Mouse (Mus musculus): Measurements from ENCODE around the gene Proser3. TPM values are rescaled to one million over a fixed set of nuclear protein-coding genes. Genes with fewer than 3 reads are reported as not detected.

Proser3 gene
- polyA plus RNA-seq, 1 experiment from 2014 or later = 20.0 TPM

DNA sequence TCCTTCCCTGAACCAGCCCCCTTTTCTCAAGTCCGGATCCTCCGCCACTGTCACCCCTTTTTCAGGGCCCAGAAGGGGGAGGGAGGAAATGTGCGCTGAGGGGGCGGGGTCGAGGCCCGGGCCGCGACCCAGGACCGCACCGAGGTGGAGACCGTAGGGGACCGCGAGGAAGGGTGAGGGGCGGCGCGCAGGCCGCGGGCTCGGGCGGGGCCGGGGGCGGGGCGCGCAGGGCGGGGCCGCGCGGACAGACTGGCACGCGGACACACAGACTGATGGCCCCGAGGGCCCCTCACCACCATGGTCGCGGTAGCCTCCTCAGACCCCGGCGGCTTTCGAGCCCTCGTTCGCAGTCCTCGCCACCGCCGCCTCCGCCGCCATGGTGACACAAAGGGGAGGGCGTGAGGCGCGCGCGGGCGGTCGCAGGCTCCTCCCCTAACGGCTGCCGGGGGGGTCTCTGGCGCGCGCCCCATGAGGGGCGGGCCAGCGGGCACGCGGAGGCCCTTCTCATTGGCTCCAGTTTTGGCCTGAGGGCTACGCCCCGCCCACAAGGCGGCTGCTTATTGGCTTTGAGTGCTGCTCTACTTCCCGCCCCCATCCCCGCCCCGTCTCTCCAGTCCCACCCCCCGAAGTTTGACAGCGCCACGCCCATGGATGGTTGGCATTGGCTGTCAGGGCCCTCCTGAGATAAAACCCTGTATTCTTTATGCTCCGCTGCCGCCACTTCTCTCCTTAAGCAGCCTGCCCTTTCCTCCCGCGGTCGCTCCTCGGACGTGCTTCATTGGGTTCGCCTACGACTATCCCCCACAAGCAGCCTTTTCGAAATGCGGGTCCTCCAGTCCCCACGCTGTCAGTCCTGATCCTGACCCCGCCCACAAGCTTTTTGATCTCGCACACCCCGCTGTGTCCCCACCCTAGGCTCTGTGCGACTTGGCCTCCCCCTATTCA lies 17.2 kb downstream of the Proser3 start, which contains the start of gene Arhgap33:
Arhgap33 (minus strand) TSS at position 428 of the 945 bp plus-strand sequence.
- Histone ChIP-seq H3K4me3 (ENCODE audit: low read depth, low read length) (peak within 1 kb of the TSS; percentile 46), H3K27me3 (ENCODE audit: control insufficient read depth, insufficient read depth, low read length) (no peaks in the 10 kb centered on the region), H3K36me3 (ENCODE audit: control insufficient read depth, insufficient read depth, low read length) (peaks cover 2% of the 10 kb centered on the region), H3K27ac (replicated peaks; ENCODE audit: low read depth, low read length) (no peak within 1 kb of the TSS), H3K9me3 (ENCODE audit: control insufficient read depth, low read length) (no peaks in the 10 kb centered on the region), H3K4me2 (ENCODE audit: low read depth, severe bottlenecking) (peak within 1 kb of the TSS; percentile 84), H3K9ac (ENCODE audit: low read length) (peak within 1 kb of the TSS; percentile 78), H3K4me1 (ENCODE audit: control insufficient read depth, insufficient read depth, low read length) (peaks cover 12% of the 10 kb centered on the region; the same call in 1 of the 2 replicates)
- peak; percentile 97 for DNase-seq (ENCODE audit: low spot score)
- peak; percentile 87 for ATAC-seq (ENCODE audit: insufficient number of reproducible peaks, low FRiP score, low TSS enrichment, low read depth)
- WGBS = under 1% methylated on average over 49 of the region's 84 CpGs

DNA sequence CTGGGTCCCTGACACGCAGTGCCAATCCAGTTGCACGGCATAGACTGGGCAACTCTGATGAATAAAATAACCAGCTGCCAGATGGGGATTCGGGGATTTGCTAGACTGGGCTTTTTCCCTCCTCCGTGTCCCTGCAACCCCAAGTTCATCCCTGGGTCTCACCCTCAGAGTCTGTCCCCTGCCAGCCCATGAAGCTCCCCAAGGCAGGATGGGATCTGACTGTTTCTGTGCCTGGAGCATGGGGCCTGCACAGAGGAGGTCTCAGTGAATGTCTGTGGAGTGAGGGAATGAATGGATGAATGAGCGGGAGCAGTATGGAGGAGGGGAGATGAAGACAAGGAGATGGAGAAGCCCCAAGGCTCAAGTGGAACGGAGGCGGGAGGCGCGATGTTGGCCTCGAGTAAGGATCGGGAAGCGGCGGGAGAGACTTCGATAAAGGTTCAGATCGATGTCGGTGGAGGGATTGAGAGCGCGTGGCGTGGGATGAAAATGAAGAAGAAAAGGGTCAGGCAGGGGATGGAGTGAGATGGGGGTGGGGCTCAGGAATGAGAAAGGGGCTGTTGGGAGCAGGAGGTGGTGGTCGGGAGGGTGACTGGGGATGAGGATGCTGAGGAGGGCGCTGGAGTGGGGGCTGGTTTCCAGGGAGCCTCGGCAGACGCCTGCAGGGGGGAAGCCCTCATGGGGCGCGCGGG lies 18.0 kb downstream of the Proser3 start:
- H3K9me3 ChIP-seq (ENCODE audit: control insufficient read depth, low read length) = no peaks in the 10 kb centered on the region
- H3K27me3 ChIP-seq (ENCODE audit: control insufficient read depth, insufficient read depth, low read length) = no peaks in the 10 kb centered on the region
- H3K9ac ChIP-seq (ENCODE audit: low read length) = peak overlapping the region; percentile 78
- peaks cover 12% of the 10 kb centered on the region; the same call in 1 of the 2 replicates for H3K4me1 ChIP-seq (ENCODE audit: control insufficient read depth, insufficient read depth, low read length)
- H3K4me2 ChIP-seq (ENCODE audit: low read depth, severe bottlenecking) = peak overlapping the region; percentile 84
- DNase-seq (ENCODE audit: low spot score) (no peak), ATAC-seq (ENCODE audit: insufficient number of reproducible peaks, low FRiP score, low TSS enrichment, low read depth) (no peak)
- peaks cover 8% of the 10 kb centered on the region for H3K36me3 ChIP-seq (ENCODE audit: control insufficient read depth, insufficient read depth, low read length)
- 8% methylated on average over 26 of the region's 26 CpGs for WGBS
- H3K27ac ChIP-seq (replicated peaks; ENCODE audit: low read depth, low read length) = no peak overlapping the region
- H3K4me3 ChIP-seq (ENCODE audit: low read depth, low read length) = peak overlapping the region; percentile 46

DNA sequence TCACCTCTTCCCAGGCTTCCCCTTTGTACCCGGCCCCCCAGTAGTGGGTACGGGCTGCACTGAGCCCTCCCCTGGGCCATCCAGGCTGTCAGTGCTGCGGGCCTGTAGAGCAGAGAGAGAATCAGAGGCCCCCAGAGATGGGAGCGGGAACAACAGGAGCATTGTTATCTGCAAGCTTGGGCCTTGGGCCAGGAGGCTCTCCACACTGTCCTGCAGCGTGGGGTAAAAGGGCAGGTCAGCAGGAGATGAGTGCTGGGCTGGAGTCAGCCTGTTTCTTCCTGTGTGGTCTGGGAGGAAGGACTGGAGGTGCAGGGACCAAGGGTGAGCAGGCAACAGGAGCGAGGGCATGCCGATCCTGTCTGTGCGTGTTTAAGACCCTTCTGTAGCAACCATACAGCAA lies 19.2 kb downstream of the Proser3 start:
- no peak overlapping the region for H3K4me3 ChIP-seq (ENCODE audit: low read depth, low read length)
- H3K4me2 ChIP-seq (ENCODE audit: low read depth, severe bottlenecking) = no peak overlapping the region
- no peaks in the 10 kb centered on the region for H3K27me3 ChIP-seq (ENCODE audit: control insufficient read depth, insufficient read depth, low read length)
- H3K9me3 ChIP-seq (ENCODE audit: control insufficient read depth, low read length) = no peaks in the 10 kb centered on the region
- no peak overlapping the region for H3K27ac ChIP-seq (replicated peaks; ENCODE audit: low read depth, low read length)
- peaks cover 17% of the 10 kb centered on the region for H3K36me3 ChIP-seq (ENCODE audit: control insufficient read depth, insufficient read depth, low read length)
- ATAC-seq (ENCODE audit: insufficient number of reproducible peaks, low FRiP score, low TSS enrichment, low read depth) (no peak), DNase-seq (ENCODE audit: low spot score) (no peak)
- H3K9ac ChIP-seq (ENCODE audit: low read length) = 0 out of 2 replicates have a peak overlapping the region, but pooled peaks have one; percentile 23
- H3K4me1 ChIP-seq (ENCODE audit: control insufficient read depth, insufficient read depth, low read length) = peaks cover 12% of the 10 kb centered on the region; the same call in 1 of the 2 replicates
- WGBS = 55% methylated on average over 8 of the region's 8 CpGs

DNA sequence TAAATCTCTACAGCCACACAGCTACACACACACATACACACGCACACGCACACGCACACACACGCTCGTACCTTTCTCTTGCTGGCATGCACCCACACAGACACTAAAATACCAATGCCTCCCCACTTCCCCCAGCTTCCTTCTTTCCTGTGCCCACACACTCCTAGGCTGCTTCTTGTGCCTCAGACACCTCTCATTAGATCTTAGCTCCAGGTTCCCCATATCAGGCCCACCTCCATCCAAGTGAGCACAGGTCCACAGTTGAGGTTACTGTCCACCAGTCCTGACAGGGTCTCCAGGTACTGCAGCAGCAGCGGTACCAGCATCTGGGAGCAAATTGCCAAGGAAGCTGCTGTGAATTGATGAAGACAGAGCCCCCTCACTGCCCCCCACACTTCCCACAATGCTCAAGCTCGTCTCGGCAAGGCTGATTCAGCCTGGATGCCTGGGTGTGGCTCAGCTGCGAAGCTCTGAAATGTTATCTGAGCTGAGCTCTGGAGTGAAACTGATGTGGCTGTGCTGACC lies 20.7 kb downstream of the Proser3 start:
- ATAC-seq (ENCODE audit: insufficient number of reproducible peaks, low FRiP score, low TSS enrichment, low read depth) (no peak), DNase-seq (ENCODE audit: low spot score) (no peak)
- Histone ChIP-seq H3K4me1 (ENCODE audit: control insufficient read depth, insufficient read depth, low read length) (peaks cover 18% of the 10 kb centered on the region; the same call in 1 of the 2 replicates), H3K4me2 (ENCODE audit: low read depth, severe bottlenecking) (no peak overlapping the region), H3K4me3 (ENCODE audit: low read depth, low read length) (no peak overlapping the region), H3K9me3 (ENCODE audit: control insufficient read depth, low read length) (no peaks in the 10 kb centered on the region), H3K9ac (ENCODE audit: low read length) (no peak overlapping the region), H3K27me3 (ENCODE audit: control insufficient read depth, insufficient read depth, low read length) (no peaks in the 10 kb centered on the region), H3K27ac (replicated peaks; ENCODE audit: low read depth, low read length) (no peak overlapping the region), H3K36me3 (ENCODE audit: control insufficient read depth, insufficient read depth, low read length) (peaks cover 20% of the 10 kb centered on the region)
- WGBS = 85% methylated on average over 9 of the region's 9 CpGs

DNA sequence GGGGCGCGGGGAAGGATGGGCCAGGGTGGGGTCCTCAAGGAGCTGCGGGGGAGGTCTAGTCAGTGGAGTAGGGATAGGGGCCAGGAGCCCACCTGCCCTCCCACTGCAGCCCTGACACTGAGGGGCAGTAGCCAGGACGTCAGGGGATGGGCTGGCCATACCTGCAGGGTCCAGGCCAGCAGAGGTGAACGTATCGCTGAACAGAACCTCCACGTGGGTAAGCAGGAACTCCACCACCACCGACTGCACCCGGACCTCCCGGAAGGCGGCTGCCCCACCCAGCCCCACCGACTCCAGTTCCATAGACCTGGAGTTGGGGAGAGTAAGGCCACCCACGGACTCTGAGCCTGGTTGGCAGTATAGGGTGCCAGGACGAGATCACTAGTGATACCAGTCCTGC lies 25.1 kb downstream of the Proser3 start:
- no peak overlapping the region for H3K9ac ChIP-seq (ENCODE audit: low read length)
- H3K27me3 ChIP-seq (ENCODE audit: control insufficient read depth, insufficient read depth, low read length) = no peaks in the 10 kb centered on the region
- no peaks in the 10 kb centered on the region for H3K9me3 ChIP-seq (ENCODE audit: control insufficient read depth, low read length)
- no peak overlapping the region for H3K4me2 ChIP-seq (ENCODE audit: low read depth, severe bottlenecking)
- DNase-seq (ENCODE audit: low spot score) (no peak), ATAC-seq (ENCODE audit: insufficient number of reproducible peaks, low FRiP score, low TSS enrichment, low read depth) (no peak)
- WGBS = 82% methylated on average over 14 of the region's 14 CpGs
- no peak overlapping the region for H3K4me3 ChIP-seq (ENCODE audit: low read depth, low read length)
- no peak overlapping the region for H3K27ac ChIP-seq (replicated peaks; ENCODE audit: low read depth, low read length)
- 0 out of 2 replicates have a peak, but pooled peaks cover 9% of the 10 kb centered on the region for H3K4me1 ChIP-seq (ENCODE audit: control insufficient read depth, insufficient read depth, low read length)
- H3K36me3 ChIP-seq (ENCODE audit: control insufficient read depth, insufficient read depth, low read length) = peaks cover 25% of the 10 kb centered on the region

DNA sequence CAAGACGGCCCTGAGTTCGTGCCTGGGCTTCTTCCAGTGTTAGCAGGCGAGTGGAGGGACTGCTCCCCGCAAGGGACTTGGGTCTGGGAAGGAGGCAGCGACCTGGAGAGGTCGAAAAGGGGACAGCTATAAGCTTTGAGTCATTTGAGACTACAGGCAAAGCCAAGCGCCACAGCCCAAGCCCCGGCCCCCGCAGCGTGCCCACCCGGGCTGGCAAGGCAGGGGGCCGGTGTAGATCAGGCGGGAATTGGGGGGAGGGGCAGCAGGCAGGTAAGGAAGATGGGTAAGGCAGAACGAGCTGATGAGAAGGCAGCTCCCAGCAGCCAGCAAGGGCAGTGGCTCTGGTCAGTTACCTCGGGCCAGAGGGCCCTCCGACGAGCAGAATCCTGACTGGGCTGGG lies 25.7 kb downstream of the Proser3 start:
- H3K4me3 ChIP-seq (ENCODE audit: low read depth, low read length) = 0 out of 2 replicates have a peak overlapping the region, but pooled peaks have one; percentile 0
- H3K36me3 ChIP-seq (ENCODE audit: control insufficient read depth, insufficient read depth, low read length) = peaks cover 25% of the 10 kb centered on the region
- H3K27me3 ChIP-seq (ENCODE audit: control insufficient read depth, insufficient read depth, low read length) = no peaks in the 10 kb centered on the region
- WGBS = 22% methylated on average over 17 of the region's 17 CpGs
- DNase-seq (ENCODE audit: low spot score) (no peak), ATAC-seq (ENCODE audit: insufficient number of reproducible peaks, low FRiP score, low TSS enrichment, low read depth) (no peak)
- H3K4me2 ChIP-seq (ENCODE audit: low read depth, severe bottlenecking) = 0 out of 2 replicates have a peak overlapping the region, but pooled peaks have one; percentile 10
- H3K9ac ChIP-seq (ENCODE audit: low read length) = no peak overlapping the region; the same call in 1 of the 2 replicates
- no peaks in the 10 kb centered on the region for H3K9me3 ChIP-seq (ENCODE audit: control insufficient read depth, low read length)
- 0 out of 2 replicates have a peak, but pooled peaks cover 9% of the 10 kb centered on the region for H3K4me1 ChIP-seq (ENCODE audit: control insufficient read depth, insufficient read depth, low read length)
- H3K27ac ChIP-seq (replicated peaks; ENCODE audit: low read depth, low read length) = no peak overlapping the region

DNA sequence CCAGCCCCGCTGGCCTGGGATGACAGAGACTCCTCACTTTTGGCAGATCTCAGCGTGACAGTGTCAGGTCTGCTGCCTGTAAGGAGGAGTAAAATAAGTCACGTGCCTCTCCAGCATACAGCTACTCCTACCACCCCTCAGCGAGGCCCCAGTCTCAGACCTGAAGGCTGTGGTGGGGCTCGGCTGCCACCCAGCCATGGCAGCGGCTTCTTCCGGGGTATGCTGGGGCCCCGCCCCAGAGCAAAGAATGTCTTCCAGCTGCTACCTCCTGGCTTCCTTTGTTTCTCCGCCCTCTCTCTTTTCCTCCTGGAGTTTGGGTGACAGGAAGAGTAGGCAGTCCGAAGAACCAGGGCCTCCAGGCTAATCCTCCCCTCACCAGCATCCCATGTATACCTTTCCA lies 26.1 kb downstream of the Proser3 start:
- H3K36me3 ChIP-seq (ENCODE audit: control insufficient read depth, insufficient read depth, low read length) = peaks cover 25% of the 10 kb centered on the region
- no peaks in the 10 kb centered on the region for H3K27me3 ChIP-seq (ENCODE audit: control insufficient read depth, insufficient read depth, low read length)
- ATAC-seq (ENCODE audit: insufficient number of reproducible peaks, low FRiP score, low TSS enrichment, low read depth) (no peak), DNase-seq (ENCODE audit: low spot score) (no peak)
- no peak overlapping the region; the same call in 1 of the 2 replicates for H3K9ac ChIP-seq (ENCODE audit: low read length)
- no peaks in the 10 kb centered on the region for H3K9me3 ChIP-seq (ENCODE audit: control insufficient read depth, low read length)
- no peak overlapping the region for H3K4me3 ChIP-seq (ENCODE audit: low read depth, low read length)
- H3K4me1 ChIP-seq (ENCODE audit: control insufficient read depth, insufficient read depth, low read length) = 0 out of 2 replicates have a peak, but pooled peaks cover 9% of the 10 kb centered on the region
- H3K4me2 ChIP-seq (ENCODE audit: low read depth, severe bottlenecking) = no peak overlapping the region
- 23% methylated on average over 10 of the region's 10 CpGs for WGBS
- no peak overlapping the region for H3K27ac ChIP-seq (replicated peaks; ENCODE audit: low read depth, low read length)

DNA sequence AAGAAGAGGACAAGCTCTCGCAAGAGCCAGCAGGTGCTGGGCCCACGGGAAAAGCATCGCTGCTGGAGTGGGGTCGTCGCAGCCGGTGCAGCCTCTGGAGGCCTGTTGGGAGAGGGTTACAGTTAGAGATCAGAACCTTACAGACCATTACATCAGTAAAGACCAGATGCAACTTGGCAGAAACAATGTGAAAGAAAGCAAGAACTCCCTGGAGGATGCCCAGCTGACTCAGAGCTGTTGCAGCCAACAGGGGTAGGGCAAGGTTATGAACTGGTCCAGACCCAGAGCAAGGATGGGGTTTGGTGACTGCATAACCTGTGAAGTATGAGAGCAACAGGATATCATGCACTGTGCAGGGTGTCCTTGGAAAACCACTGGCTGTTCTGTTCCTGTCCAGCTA lies 27.6 kb downstream of the Proser3 start:
- Histone ChIP-seq H3K36me3 (ENCODE audit: control insufficient read depth, insufficient read depth, low read length) (peaks cover 19% of the 10 kb centered on the region), H3K4me1 (ENCODE audit: control insufficient read depth, insufficient read depth, low read length) (0 out of 2 replicates have a peak, but pooled peaks cover 9% of the 10 kb centered on the region), H3K27ac (replicated peaks; ENCODE audit: low read depth, low read length) (no peak overlapping the region), H3K9ac (ENCODE audit: low read length) (no peak overlapping the region), H3K4me2 (ENCODE audit: low read depth, severe bottlenecking) (no peak overlapping the region), H3K27me3 (ENCODE audit: control insufficient read depth, insufficient read depth, low read length) (no peaks in the 10 kb centered on the region), H3K4me3 (ENCODE audit: low read depth, low read length) (no peak overlapping the region), H3K9me3 (ENCODE audit: control insufficient read depth, low read length) (no peaks in the 10 kb centered on the region)
- 81% methylated on average over 6 of the region's 6 CpGs for WGBS
- no peak for DNase-seq (ENCODE audit: low spot score)
- no peak for ATAC-seq (ENCODE audit: insufficient number of reproducible peaks, low FRiP score, low TSS enrichment, low read depth)
